Mouse (Mus musculus) cerebellum, postnatal 4 days (tissue): ENCODE measurements at regions not wholly inside any gene's neighbourhood (a gene's known extent, or its start where the extent isn't known, plus 50 kb on each side); places are given as distances from the start of the nearest gene placed in this dataset.

Experiments used
- DNase-seq, 2 experiments: peaks; one replicate each; pipeline ENCODE4 v3.0.0; 2022; ENCODE audit warnings: low spot score in 2 of 2, mixed read lengths in 1 of 2

DNA sequence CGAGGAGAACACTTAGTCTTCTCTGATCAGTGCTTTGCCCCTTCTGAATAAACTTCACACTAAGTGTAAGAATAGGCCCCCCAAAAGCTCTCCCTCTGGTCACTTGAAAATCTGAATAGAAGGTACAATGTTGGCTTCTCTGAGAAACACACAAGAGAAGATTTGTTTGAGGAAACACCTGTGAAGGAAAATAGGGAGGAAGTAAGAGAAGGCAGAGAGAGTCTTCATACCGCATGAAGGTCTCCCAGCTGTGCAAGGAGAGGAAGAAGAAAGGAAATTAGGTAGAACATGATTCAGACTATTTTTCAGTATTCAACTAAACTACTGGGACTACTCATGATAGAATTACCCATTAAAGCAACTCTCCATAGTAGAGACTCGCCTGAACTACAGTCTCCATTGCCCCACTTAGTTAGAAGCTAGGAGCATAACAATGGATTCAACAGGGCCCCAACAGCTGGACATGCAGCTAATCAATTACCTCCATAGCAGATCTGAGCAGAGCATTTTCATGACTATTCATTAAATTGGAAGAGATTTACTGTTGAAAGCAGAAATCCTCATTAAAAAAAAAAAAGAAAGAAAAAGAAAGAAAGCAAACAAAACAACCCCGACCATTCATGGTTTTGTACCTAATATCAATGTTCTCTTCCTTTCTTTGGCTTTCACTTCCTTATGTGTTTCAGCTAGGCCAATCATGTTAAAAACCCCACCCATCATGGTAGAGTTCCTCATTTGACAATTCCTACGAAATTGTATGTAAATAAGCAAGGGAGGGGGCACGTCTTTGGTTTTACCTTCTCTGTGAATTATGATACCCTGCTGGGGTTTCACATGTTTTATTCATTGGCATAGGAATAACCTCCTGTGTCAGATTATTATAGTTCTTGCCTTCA, 1428.3 kb upstream of the A1bg start:
- no peak for DNase-seq

GRCm38 (mm10) chr15:62349981-62350380, 1427.2 kb upstream of the A1bg start:
- no peak for DNase-seq

GRCm38 (mm10) chr15:62348956-62349355, 1426.1 kb upstream of the A1bg start:
- DNase-seq, result no peak

- no peak for DNase-seq
Measured at GRCm38 (mm10) chr15:62347697-62348096, 1424.9 kb upstream of the A1bg start.

- DNase-seq, result no peak
Measured at GRCm38 (mm10) chr15:62345893-62346292, 1423.1 kb upstream of the A1bg start.

GRCm38 (mm10) chr15:62336454-62337284, 1413.9 kb upstream of the A1bg start:
- no peak for DNase-seq

- DNase-seq, result no peak
Measured at GRCm38 (mm10) chr15:62334256-62335009, 1411.6 kb upstream of the A1bg start.

DNA sequence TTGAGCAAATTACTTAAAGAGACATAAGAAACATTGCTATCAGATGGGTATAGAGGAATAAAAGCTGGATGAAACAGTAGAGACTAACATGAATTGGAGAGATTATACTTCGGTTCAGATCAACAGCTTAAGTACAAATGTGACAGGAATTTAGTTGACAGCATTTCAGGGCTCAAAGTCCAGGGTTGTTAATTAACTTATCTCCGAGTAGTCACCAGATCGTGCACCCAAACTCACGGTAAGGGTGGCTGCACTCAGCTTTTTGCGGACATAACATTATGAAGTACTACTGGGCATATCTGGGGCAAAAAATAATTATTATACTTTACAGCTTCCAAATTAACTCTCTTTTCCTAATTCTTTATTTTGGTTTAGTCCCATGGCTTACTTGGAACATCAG, 1409.3 kb upstream of the A1bg start:
- no peak for DNase-seq

- no peak for DNase-seq
Measured at GRCm38 (mm10) chr15:62331138-62331800, 1408.5 kb upstream of the A1bg start.

- DNase-seq, result no peak
Measured at GRCm38 (mm10) chr15:62328920-62329319, 1406.1 kb upstream of the A1bg start.

DNA sequence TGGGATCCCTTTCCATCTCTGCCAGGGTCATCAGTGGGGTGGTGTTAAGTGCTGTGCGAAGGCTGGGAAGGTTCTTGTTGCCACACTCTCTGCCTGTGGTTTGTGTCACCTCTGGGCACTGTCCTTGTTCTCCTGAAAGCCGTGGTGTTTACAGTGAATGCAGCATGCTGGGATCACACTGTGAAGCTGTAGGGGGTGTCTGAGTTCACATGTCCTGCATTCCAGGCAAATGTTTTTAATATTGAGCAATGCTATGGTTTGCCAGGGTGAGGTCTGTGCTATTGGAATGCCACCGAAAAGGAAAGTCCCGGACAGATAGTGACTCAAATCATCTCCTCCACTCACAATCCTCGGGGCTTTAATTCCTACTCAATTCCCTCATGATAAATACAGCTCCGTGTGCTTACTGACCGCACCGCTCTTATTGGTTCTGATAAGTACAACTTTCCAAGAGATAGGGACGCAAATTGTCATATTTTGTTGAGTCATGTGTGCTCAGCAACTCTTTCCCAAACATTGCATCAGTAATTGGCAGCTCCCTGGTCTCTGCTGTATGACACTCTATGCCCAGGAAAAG, 1405.6 kb upstream of the A1bg start:
- no peak for DNase-seq

DNA sequence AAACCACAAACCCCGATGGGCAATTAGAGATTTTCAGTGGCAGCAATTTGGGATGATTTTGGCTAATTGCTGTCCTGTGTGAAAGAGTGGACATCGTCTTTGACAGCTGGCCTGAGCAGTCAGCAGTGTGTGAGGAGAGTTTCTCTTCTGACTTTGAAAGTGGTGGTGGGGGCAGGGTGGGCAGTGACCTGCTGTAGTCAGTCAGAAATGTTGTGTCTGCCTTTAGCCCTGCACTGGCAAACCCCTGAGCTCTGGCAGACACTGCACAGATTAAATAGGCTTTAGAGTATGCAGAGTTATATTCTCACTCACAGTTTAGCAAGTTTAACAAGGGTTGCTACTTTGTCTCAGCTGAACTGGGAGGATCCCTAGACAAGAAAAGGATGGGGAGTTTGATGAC, 1404.7 kb upstream of the A1bg start:
- no peak for DNase-seq

DNA sequence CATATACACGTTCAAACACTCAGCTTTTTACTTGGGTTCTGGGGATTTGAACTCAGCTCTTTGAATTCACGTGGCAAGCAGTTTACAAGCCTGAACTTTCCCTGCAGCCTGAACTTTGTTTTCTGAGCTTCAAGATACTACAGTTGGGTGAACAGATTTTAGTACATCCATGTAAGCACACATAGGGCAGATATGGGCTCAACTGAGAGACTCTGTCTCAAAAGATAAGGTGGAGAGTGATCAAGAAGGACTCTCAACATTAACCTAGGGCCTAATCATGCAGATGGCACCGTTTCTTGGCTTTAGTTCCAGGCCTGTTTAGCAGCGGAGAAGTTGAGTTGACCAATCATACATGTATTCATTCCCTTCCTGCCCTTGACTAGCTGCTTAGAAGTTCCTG, 1403.7 kb upstream of the A1bg start:
- DNase-seq, result no peak

DNA sequence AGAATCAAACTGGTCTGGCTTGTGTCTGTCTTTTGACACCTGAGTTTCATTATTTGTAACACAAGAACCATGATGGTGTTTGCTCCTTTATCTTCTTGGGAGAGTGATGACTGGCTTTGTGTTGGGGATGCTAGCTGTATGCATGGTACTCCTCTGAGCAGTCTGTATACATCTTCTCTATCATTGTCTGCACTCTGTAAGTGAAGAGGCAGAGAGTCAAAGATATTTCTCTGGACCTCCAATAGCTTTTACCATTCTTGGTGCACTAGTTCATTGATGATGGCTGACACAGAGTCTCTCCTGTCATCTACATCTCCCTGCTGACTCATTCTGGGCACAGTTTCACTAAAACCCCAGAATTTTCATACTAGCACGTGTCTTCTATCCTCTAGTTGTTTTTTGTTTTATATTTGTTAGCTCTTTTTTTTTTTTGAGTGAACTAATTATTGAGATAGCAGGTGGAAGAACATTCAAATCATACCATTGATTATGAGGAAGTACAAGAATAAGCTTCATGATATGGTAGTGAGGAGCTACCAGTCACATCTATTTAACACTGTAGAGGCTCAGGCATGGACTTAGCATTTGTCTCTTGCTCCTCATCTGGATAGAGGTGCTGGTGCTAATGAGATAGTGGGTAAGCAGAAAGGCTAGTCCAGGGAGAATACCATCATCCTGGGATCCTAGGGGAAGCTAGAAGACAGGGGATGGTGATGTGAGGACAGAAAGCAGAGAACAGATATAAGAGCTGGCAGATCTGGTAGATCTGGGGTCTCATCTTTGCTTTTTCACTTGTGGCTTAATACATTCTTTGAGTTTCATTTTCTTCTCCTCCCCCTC, 1402.9 kb upstream of the A1bg start:
- DNase-seq, result no peak

- DNase-seq, result no peak
Measured at GRCm38 (mm10) chr15:62320966-62321365, 1398.2 kb upstream of the A1bg start.

GRCm38 (mm10) chr15:62314449-62314848, 1391.6 kb upstream of the A1bg start:
- no peak for DNase-seq

DNA sequence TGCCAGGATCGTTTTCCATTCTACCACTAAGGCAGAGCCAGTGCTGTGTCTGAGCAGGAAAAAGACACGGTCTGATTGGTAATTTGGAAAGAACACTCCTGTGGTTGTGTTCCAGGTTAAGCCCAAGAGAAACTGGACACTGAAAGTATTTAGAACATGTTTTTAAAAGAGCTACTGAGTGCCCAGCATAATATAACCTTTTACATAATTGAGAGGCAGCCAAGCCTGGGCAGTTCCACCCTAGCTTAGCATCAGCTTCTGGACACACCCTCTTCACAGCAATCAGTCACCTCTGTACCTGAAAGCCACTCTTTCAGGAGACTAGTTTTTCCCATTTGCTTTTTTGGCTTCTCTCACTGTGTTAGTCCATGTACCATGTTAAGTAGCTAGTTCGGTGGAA, 1379.4 kb upstream of the A1bg start:
- DNase-seq, result no peak

DNA sequence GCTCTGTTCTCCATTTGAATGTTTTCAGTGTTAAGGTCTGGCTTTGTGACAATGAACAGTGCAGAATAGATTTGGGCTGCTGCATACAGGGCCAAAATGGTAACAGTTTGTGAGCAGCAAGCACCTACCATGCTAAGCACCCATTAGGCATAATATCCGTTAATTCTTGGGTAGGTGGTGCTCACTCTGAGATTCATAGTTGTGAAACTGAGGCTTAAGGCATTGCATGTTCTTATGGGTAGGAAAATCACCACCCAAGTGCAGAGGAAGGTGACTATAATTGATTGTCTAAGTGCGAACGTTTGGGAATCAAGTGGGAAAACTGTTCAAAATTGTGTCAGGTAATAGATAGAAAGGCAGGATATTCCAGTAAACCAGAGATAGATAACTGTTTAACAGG, 1378.8 kb upstream of the A1bg start:
- no peak for DNase-seq

- no peak for DNase-seq
Measured at GRCm38 (mm10) chr15:62297138-62297537, 1374.3 kb upstream of the A1bg start.

- peak in 1 of 2 experiments; percentile 3 for DNase-seq
Measured at GRCm38 (mm10) chr15:62295233-62295927, 1372.6 kb upstream of the A1bg start.
